Mouse (Mus musculus) kidney, adult 2 months (tissue): ENCODE measurements at regions not wholly inside any gene's neighbourhood (a gene's known extent, or its start where the extent isn't known, plus 50 kb on each side); places are given as distances from the start of the nearest gene placed in this dataset.

Source experiments
- CTCF ChIP-seq: fragments of 200-500 bp; conservative IDR thresholded peaks from 2 replicates; pipeline ENCODE4 v1.5.1; 2011; ENCODE audit warnings: low read depth, mild to moderate bottlenecking, control low read depth, low read length, moderate library complexity, mixed read lengths; ENCODE audit not compliant: insufficient read depth, insufficient read length
- POLR2A ChIP-seq: fragments of 200-500 bp; IDR thresholded peaks from one replicate; pipeline ENCODE4 v1.6.1; 2011; ENCODE audit warnings: low read depth, low read length, control low read depth

- TF ChIP-seq POLR2A (no peak), CTCF (no peak)
Measured at GRCm38 (mm10) chr14:48591483-48592230, 82.0 kb downstream of the Otx2 start.
